Mouse (Mus musculus) layer of hippocampus, adult 6 months (tissue): Measurements from ENCODE around the gene Sod1. TPM values are rescaled to one million over a fixed set of nuclear protein-coding genes. Genes with fewer than 3 reads are reported as not detected.

ENCODE experiments used
- long read RNA-seq, 2 experiments: library from polyadenylated mRNA; unstranded; transcript quantifications; one replicate each; pipeline ENCODE4 v2.0.0; 2019 to 2020
- polyA plus RNA-seq: library from polyadenylated mRNA; unstranded; fragments of <200 nt; fragmentation: Nextera tagmentation; gene quantifications from 2 replicates; pipeline ENCODE4 v1.2.3, GENCODE M21; 2021

Gene Sod1
- polyA plus RNA-seq: 734 and 1,102 TPM in 2 replicates
- long read RNA-seq, experiment 1, transcript Sod1-202 (3 exons, 3,970 nt): minor isoform, 9 of 248 reads
- long read RNA-seq, experiment 1, transcript Sod1-201 (5 exons, 641 nt): major isoform, 230 of 248 reads
- long read RNA-seq, experiment 1, partial matches to known transcripts: 6 of 248 reads
- long read RNA-seq, experiment 1, other reads (novel, unspliced or antisense): 3 of 248 reads
- long read RNA-seq, experiment 2, transcript Sod1-201 (5 exons, 641 nt): major isoform, 18 of 22 reads
- long read RNA-seq, experiment 2, partial matches to known transcripts: 1 of 22 reads
- long read RNA-seq, experiment 2, other reads (novel, unspliced or antisense): 2 of 22 reads

GRCm38 (mm10) chr16:90220026-90220891 lies at the start of gene Sod1:
Gene Sod1, plus strand, starts transcription at chr16:90220754.

Other genes starting within 250 kb of the Sod1 start
- 11.6 and 13.0 TPM in 2 replicates for gene Tiam1, start 77.0 kb upstream of the Sod1 start, polyA plus RNA-seq
- gene Scaf4, start 63.7 kb downstream of the Sod1 start, polyA plus RNA-seq: 7.3 and 9.8 TPM in 2 replicates
- gene Hunk, start 165.3 kb downstream of the Sod1 start, polyA plus RNA-seq: 3.2 and 3.8 TPM in 2 replicates